Mouse (Mus musculus) liver, adult 2 months (tissue): ENCODE results near the gene Prm1.

Experiments used
- CTCF ChIP-seq: fragments of 200-500 bp; IDR thresholded peaks from 2 replicates; pipeline ENCODE4 v1.5.1; 2011; ENCODE audit warnings: low read depth, low read length, control low read depth
- POLR2A ChIP-seq: fragments of 200-500 bp; IDR thresholded peaks from 2 replicates; pipeline ENCODE4 v1.6.1; 2011; ENCODE audit warnings: low read length, control low read depth; ENCODE audit not compliant: insufficient read depth; ENCODE audit errors: extremely low read depth

DNA sequence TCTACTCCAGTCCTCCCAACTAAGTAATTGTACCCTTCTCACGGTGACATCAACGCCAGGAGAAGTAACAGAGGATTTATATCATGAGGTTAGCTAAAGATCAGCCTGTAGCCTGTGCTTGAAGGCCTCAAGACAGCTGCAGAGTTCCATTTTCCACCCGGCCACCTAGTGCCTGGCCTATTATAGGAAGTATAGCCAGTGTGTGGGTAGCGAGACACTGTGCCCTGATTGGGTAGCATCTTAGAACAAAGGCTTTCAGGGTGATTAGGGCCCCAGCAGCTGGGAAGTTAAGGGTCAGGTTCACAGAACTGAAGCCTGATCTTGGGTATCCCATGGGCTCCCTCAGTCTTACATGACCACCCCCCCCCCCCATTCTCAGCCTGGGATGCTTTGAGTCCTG, 16.8 kb downstream of the Prm1 start:
- TF ChIP-seq POLR2A (no peak), CTCF (no peak)
